Mouse (Mus musculus) limb, embryonic 14.5 days (tissue): ENCODE results near the gene Gpatch1. TPM values are rescaled to one million over a fixed set of nuclear protein-coding genes. Genes with fewer than 3 reads are reported as not detected.

Experiments
- ATAC-seq: fragments of 200-750 bp; cut with Nextera tagmentation; 2 replicates; pipeline ENCODE4 v1.8.0; 2017; ENCODE audit warnings: low read depth, moderate number of reproducible peaks, moderate TSS enrichment; ENCODE audit not compliant: low FRiP score
- DNase-seq: peaks from one replicate; pipeline ENCODE4 v3.0.0-alpha.2; 2015; ENCODE audit warnings: low spot score
- H3K27ac ChIP-seq: fragments of 300-500 bp; sonication (generic); replicated peaks from 2 replicates; pipeline ENCODE4 v1.5.1; 2014; ENCODE audit warnings: low read depth, mild to moderate bottlenecking, low read length, moderate library complexity, mixed read lengths
- H3K27me3 ChIP-seq: fragments of 300-500 bp; sonication (generic); 2 replicates; pipeline ENCODE4 v1.6.1; 2014; ENCODE audit warnings: low read length, mixed read lengths; ENCODE audit not compliant: control insufficient read depth, insufficient read depth
- H3K36me3 ChIP-seq: fragments of 300-500 bp; sonication (generic); 2 replicates; pipeline ENCODE4 v1.6.1; 2014; ENCODE audit warnings: mild to moderate bottlenecking, low read length, moderate library complexity, mixed read lengths; ENCODE audit not compliant: control insufficient read depth, insufficient read depth
- H3K4me1 ChIP-seq: fragments of 300-500 bp; sonication (generic); 2 replicates; pipeline ENCODE4 v1.6.1; 2014; ENCODE audit warnings: antibody characterized with exemption, low read length, mixed read lengths; ENCODE audit not compliant: control insufficient read depth, insufficient read depth
- H3K4me2 ChIP-seq: fragments of 300-500 bp; sonication (generic); replicated peaks from 2 replicates; pipeline ENCODE4 v1.6.1; 2014; ENCODE audit warnings: low read depth, mild to moderate bottlenecking, low read length, moderate library complexity; ENCODE audit not compliant: severe bottlenecking
- H3K4me3 ChIP-seq: fragments of 300-500 bp; sonication (generic); replicated peaks from 2 replicates; pipeline ENCODE4 v1.5.1; 2014; ENCODE audit warnings: low read length
- H3K9ac ChIP-seq: fragments of 300-500 bp; sonication (generic); 2 replicates; pipeline ENCODE4 v1.6.1; 2014; ENCODE audit warnings: mild to moderate bottlenecking, low read depth, low read length, moderate library complexity; ENCODE audit not compliant: severe bottlenecking
- H3K9me3 ChIP-seq: fragments of 300-500 bp; sonication (generic); 2 replicates; pipeline ENCODE4 v1.6.1; 2016; ENCODE audit warnings: low read length; ENCODE audit not compliant: control insufficient read depth
- POLR2A ChIP-seq: fragments of 200-500 bp; IDR thresholded peaks from 2 replicates; pipeline ENCODE4 v1.8.0; 2012; ENCODE audit warnings: inconsistent platforms, mild to moderate bottlenecking, moderate library complexity, borderline replicate concordance; ENCODE audit not compliant: insufficient read depth, insufficient read length; ENCODE audit errors: extremely low read depth
- WGBS: fragments of 180-500 bp; shearing (Covaris S2); extraction: QIAGEN DNeasy Blood & Tissue Kit; methylation state at CpG from one replicate; pipeline ENCODE4 v1.1.7; 2014; 5-methylcytosine and 5-hydroxymethylcytosine counted together
- polyA plus RNA-seq, 2 experiments: library from polyadenylated mRNA; depleted of rRNA in 1 of 2; stranded (reverse) in 1 of 2; unstranded in 1 of 2; fragments of >200 nt; fragmentation: Nextera tagmentation in 1 of 2; extraction: Ambion mirVana in 1 of 2; gene quantifications; 2 replicates each; pipeline versions ENCODE4 v1.2.1 to v1.2.3; 2012 to 2014

Gene Gpatch1
- polyA plus RNA-seq, 2 experiments: 12.8 to 15.8 TPM

- Histone ChIP-seq H3K9me3 (peaks cover 21% of the 10 kb centered on the region), H3K4me2 (no peak overlapping the region), H3K9ac (no peak overlapping the region), H3K27me3 (no peaks in the 10 kb centered on the region), H3K4me3 (no peak overlapping the region), H3K27ac (no peak overlapping the region), H3K4me1 (no peaks in the 10 kb centered on the region), H3K36me3 (peaks cover 67% of the 10 kb centered on the region)
- DNase-seq: no peak
- no peak for TF ChIP-seq POLR2A
- WGBS: 81% methylated on average over 3 of the region's 3 CpGs
- no peak for ATAC-seq
Observed at GRCm38 (mm10) chr7:35278933-35279332, 39.3 kb downstream of the Gpatch1 start.

GRCm38 (mm10) chr7:35277433-35277832, 40.8 kb downstream of the Gpatch1 start:
- no peak for ATAC-seq
- Histone ChIP-seq H3K9ac (no peak overlapping the region), H3K9me3 (peaks cover 21% of the 10 kb centered on the region), H3K36me3 (peaks cover 52% of the 10 kb centered on the region), H3K4me2 (no peak overlapping the region), H3K27ac (no peak overlapping the region), H3K27me3 (no peaks in the 10 kb centered on the region), H3K4me1 (no peaks in the 10 kb centered on the region), H3K4me3 (no peak overlapping the region)
- DNase-seq: no peak
- WGBS: 91% methylated on average over 4 of the region's 4 CpGs
- TF ChIP-seq POLR2A: no peak

- H3K9ac ChIP-seq: 0 out of 2 replicates have a peak overlapping the region, but pooled peaks have one; percentile 22
- H3K4me3 ChIP-seq: peak overlapping the region; percentile 24
- no peak overlapping the region for H3K27ac ChIP-seq
- peaks cover 4% of the 10 kb centered on the region; the same call in 1 of the 2 replicates for H3K4me1 ChIP-seq
- H3K9me3 ChIP-seq: peaks cover 4% of the 10 kb centered on the region
- no peaks in the 10 kb centered on the region for H3K36me3 ChIP-seq
- H3K27me3 ChIP-seq: no peaks in the 10 kb centered on the region
- WGBS: 8% methylated on average over 21 of the region's 21 CpGs
- TF ChIP-seq POLR2A: no peak
- ATAC-seq (peak; percentile 83), DNase-seq (peak; percentile 36)
- H3K4me2 ChIP-seq: peak overlapping the region; percentile 51
Observed at GRCm38 (mm10) chr7:35269443-35270024, 48.7 kb downstream of the Gpatch1 start.

- DNase-seq (no peak), ATAC-seq (no peak)
- no peak overlapping the region for H3K9ac ChIP-seq
- no peak overlapping the region for H3K27ac ChIP-seq
- H3K4me1 ChIP-seq: peaks cover 4% of the 10 kb centered on the region; the same call in 1 of the 2 replicates
- H3K36me3 ChIP-seq: no peaks in the 10 kb centered on the region
- H3K27me3 ChIP-seq: no peaks in the 10 kb centered on the region
- H3K4me2 ChIP-seq: no peak overlapping the region
- 56% methylated on average over 5 of the region's 5 CpGs for WGBS
- H3K4me3 ChIP-seq: no peak overlapping the region
- TF ChIP-seq POLR2A: no peak
- no peaks in the 10 kb centered on the region for H3K9me3 ChIP-seq
Observed at GRCm38 (mm10) chr7:35267841-35268240, 50.4 kb downstream of the Gpatch1 start.

GRCm38 (mm10) chr7:35266666-35267065, 51.6 kb downstream of the Gpatch1 start:
- 72% methylated on average over 4 of the region's 4 CpGs for WGBS
- H3K27ac ChIP-seq: no peak overlapping the region
- H3K9me3 ChIP-seq: no peaks in the 10 kb centered on the region
- H3K9ac ChIP-seq: no peak overlapping the region
- no peaks in the 10 kb centered on the region for H3K27me3 ChIP-seq
- H3K4me1 ChIP-seq: peaks cover 4% of the 10 kb centered on the region; the same call in 1 of the 2 replicates
- no peak overlapping the region for H3K4me3 ChIP-seq
- H3K36me3 ChIP-seq: no peaks in the 10 kb centered on the region
- no peak for TF ChIP-seq POLR2A
- no peak overlapping the region for H3K4me2 ChIP-seq
- no peak for DNase-seq
- no peak for ATAC-seq
